Mouse (Mus musculus): ENCODE data around the gene Rab25. TPM values are rescaled to one million over a fixed set of nuclear protein-coding genes. Genes with fewer than 3 reads are reported as not detected.

The Rab25 gene
- polyA plus RNA-seq, 1 experiment from 2014 or later: 3.7 TPM

DNA sequence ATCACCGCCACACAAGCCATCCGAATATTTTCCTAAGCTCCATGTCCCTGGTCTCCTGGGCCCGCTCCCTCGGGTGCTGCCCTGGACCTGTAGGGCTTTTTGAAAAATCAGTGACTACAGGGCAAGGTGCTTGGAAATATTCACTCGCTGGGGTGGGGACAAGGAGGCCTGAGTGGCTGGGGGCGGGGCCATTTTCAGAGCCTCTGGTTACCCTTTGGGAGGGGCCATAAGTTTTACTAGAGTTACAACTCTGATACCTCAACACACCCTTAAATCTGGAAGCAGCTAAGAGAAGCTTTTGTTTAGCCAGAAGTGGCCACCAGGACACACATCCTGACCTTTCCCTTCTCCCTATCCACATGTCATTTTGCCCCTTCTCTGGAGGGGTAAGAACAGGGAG is 11.0 kb downstream of the Rab25 start:
- H3K36me3 ChIP-seq (replicated peaks; ENCODE audit: control insufficient read depth, insufficient read depth, low read depth, low read length): peaks cover 24% of the 10 kb centered on the region
- WGBS: 54% methylated on average over 6 of the region's 6 CpGs
- DNase-seq (ENCODE audit: low spot score) (no peak), ATAC-seq (replicated peaks; ENCODE audit: insufficient number of reproducible peaks, low FRiP score, low TSS enrichment, low read depth) (no peak)
- H3K9me3 ChIP-seq (replicated peaks; ENCODE audit: control insufficient read depth, low read length): no peaks in the 10 kb centered on the region
- H3K9ac ChIP-seq (replicated peaks; ENCODE audit: low read length): peak overlapping the region; percentile 100
- no peak overlapping the region for H3K27ac ChIP-seq (replicated peaks; ENCODE audit: low read depth, low read length)
- H3K4me3 ChIP-seq (ENCODE audit: low read depth, low read length): peak overlapping the region; percentile 88
- H3K4me1 ChIP-seq (ENCODE audit: control insufficient read depth, insufficient read depth, low read length): peaks cover 35% of the 10 kb centered on the region
- H3K27me3 ChIP-seq (ENCODE audit: control insufficient read depth, insufficient read depth, low read length): no peaks in the 10 kb centered on the region
- H3K4me2 ChIP-seq (ENCODE audit: low read depth, low read length): peak overlapping the region; percentile 95

DNA sequence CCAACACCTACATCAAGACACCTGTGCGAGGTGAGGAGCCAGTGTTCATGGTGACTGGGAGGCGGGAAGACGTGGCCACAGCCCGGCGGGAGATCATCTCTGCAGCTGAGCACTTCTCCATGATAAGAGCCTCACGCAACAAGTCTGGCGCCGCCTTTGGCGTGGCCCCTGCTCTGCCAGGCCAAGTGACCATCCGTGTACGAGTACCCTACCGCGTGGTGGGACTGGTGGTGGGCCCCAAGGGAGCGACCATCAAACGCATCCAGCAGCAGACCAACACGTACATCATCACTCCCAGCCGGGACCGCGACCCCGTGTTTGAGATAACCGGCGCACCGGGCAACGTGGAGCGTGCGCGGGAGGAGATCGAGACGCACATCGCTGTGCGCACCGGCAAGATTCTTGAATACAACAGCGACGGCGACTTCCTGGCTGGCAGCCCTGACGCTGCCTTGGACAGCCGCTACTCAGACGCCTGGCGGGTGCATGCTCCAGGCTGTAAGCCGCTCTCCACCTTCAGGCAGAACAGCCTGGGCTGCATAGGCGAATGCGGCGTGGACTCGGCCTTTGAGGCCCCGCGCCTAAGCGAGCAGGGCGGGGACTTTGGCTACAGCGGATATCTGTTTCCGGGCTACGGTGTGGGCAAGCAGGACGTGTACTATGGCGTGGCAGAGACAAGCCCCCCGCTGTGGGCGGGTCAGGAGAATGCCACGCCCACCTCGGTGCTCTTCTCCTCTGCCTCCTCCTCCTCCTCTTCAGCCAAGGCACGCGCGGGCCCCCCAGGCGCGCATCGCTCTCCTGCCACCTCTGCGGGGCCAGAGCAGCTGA is 11.8 kb downstream of the Rab25 start:
- Histone ChIP-seq H3K9me3 (replicated peaks; ENCODE audit: control insufficient read depth, low read length) (no peaks in the 10 kb centered on the region), H3K9ac (replicated peaks; ENCODE audit: low read length) (peak overlapping the region; percentile 100), H3K4me1 (ENCODE audit: control insufficient read depth, insufficient read depth, low read length) (peaks cover 35% of the 10 kb centered on the region), H3K4me3 (ENCODE audit: low read depth, low read length) (peak overlapping the region; percentile 88), H3K36me3 (replicated peaks; ENCODE audit: control insufficient read depth, insufficient read depth, low read depth, low read length) (peaks cover 24% of the 10 kb centered on the region), H3K27me3 (ENCODE audit: control insufficient read depth, insufficient read depth, low read length) (no peaks in the 10 kb centered on the region), H3K4me2 (ENCODE audit: low read depth, low read length) (peak overlapping the region; percentile 95), H3K27ac (replicated peaks; ENCODE audit: low read depth, low read length) (peak overlapping the region; percentile 35; the same call in 1 of the 2 replicates)
- WGBS: 5% methylated on average over 62 of the region's 64 CpGs
- ATAC-seq (replicated peaks; ENCODE audit: insufficient number of reproducible peaks, low FRiP score, low TSS enrichment, low read depth) (peak; percentile 15; the same call in 1 of the 2 replicates), DNase-seq (ENCODE audit: low spot score) (peak; percentile 87)

DNA sequence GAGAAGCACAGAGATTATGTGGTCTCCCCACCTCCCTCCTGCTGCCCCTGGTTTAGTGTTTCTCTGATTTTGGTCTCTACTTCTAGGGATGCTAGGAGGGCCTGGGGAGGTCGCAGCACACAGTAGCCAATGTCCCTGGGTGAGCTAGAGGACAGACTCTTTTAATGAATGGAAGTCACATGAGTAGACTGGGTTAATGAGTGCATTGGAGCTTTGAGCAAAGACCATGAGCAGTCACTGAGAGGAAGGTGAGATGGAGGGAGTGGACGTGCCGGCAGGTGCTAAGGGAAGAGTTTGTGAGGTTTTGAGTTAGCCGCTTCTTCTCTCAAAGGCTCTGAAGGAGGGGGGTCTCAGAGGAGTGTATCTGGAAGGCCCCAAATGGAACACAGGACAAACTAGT is 12.6 kb downstream of the Rab25 start:
- H3K27ac ChIP-seq (replicated peaks; ENCODE audit: low read depth, low read length): 0 out of 2 replicates have a peak overlapping the region, but pooled peaks have one; percentile 21
- peak overlapping the region; percentile 100 for H3K9ac ChIP-seq (replicated peaks; ENCODE audit: low read length)
- H3K4me3 ChIP-seq (ENCODE audit: low read depth, low read length): peak overlapping the region; percentile 88
- peaks cover 23% of the 10 kb centered on the region for H3K36me3 ChIP-seq (replicated peaks; ENCODE audit: control insufficient read depth, insufficient read depth, low read depth, low read length)
- peak overlapping the region; percentile 95 for H3K4me2 ChIP-seq (ENCODE audit: low read depth, low read length)
- no peaks in the 10 kb centered on the region for H3K9me3 ChIP-seq (replicated peaks; ENCODE audit: control insufficient read depth, low read length)
- peaks cover 35% of the 10 kb centered on the region for H3K4me1 ChIP-seq (ENCODE audit: control insufficient read depth, insufficient read depth, low read length)
- ATAC-seq (replicated peaks; ENCODE audit: insufficient number of reproducible peaks, low FRiP score, low TSS enrichment, low read depth) (no peak), DNase-seq (ENCODE audit: low spot score) (no peak)
- no peaks in the 10 kb centered on the region for H3K27me3 ChIP-seq (ENCODE audit: control insufficient read depth, insufficient read depth, low read length)
- WGBS: 34% methylated on average over 4 of the region's 4 CpGs

DNA sequence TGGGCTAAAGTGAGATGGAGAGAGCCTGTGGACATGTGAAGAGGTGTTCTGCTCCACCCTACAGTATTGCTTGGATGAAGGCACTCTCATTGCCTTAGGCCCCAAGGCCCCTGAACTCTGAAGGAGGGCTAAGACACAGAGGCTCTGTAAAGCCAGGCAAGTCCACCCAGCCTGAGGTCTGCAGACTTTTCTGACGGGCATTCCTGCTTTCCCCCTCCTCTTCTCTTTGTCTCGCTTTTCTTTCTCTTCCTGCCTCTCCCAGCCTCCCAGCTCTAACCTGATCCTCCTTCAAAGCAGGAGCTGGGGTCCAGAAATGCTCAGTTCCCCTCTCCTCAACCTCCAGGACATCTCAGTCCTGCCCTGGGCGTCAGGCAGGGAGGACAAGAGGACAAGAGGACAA is 13.1 kb downstream of the Rab25 start:
- ATAC-seq (replicated peaks; ENCODE audit: insufficient number of reproducible peaks, low FRiP score, low TSS enrichment, low read depth) (no peak), DNase-seq (ENCODE audit: low spot score) (no peak)
- Histone ChIP-seq H3K9me3 (replicated peaks; ENCODE audit: control insufficient read depth, low read length) (no peaks in the 10 kb centered on the region), H3K4me3 (ENCODE audit: low read depth, low read length) (peak overlapping the region; percentile 88), H3K27me3 (ENCODE audit: control insufficient read depth, insufficient read depth, low read length) (no peaks in the 10 kb centered on the region), H3K4me2 (ENCODE audit: low read depth, low read length) (peak overlapping the region; percentile 95), H3K27ac (replicated peaks; ENCODE audit: low read depth, low read length) (0 out of 2 replicates have a peak overlapping the region, but pooled peaks have one; percentile 21), H3K36me3 (replicated peaks; ENCODE audit: control insufficient read depth, insufficient read depth, low read depth, low read length) (peaks cover 18% of the 10 kb centered on the region), H3K4me1 (ENCODE audit: control insufficient read depth, insufficient read depth, low read length) (peaks cover 35% of the 10 kb centered on the region), H3K9ac (replicated peaks; ENCODE audit: low read length) (peak overlapping the region; percentile 100)
- WGBS: 14% methylated on average over 3 of the region's 3 CpGs

DNA sequence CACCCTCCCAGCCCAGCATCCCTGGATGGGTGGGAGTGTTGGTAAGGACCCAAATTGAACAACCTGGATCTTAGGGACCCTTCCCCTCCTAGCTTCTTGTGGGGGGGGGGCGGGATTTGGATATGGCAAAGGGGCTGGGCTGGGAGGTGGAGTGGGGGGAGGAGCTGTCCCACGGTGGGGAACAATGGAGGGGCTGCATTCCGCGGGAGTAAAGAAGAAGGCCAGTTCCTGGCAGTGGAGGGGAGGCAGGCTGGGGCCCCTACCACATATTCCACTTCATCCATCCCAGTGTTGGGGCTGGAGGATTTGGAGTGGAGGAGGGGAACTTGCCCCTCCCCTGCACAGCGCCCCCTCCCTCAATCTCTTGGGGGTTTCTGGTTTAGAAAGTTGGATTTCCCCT is 14.4 kb downstream of the Rab25 start:
- Histone ChIP-seq H3K4me2 (ENCODE audit: low read depth, low read length) (peak overlapping the region; percentile 95), H3K27ac (replicated peaks; ENCODE audit: low read depth, low read length) (peak overlapping the region; percentile 97), H3K36me3 (replicated peaks; ENCODE audit: control insufficient read depth, insufficient read depth, low read depth, low read length) (peaks cover 17% of the 10 kb centered on the region), H3K27me3 (ENCODE audit: control insufficient read depth, insufficient read depth, low read length) (no peaks in the 10 kb centered on the region), H3K4me1 (ENCODE audit: control insufficient read depth, insufficient read depth, low read length) (peaks cover 36% of the 10 kb centered on the region), H3K9me3 (replicated peaks; ENCODE audit: control insufficient read depth, low read length) (no peaks in the 10 kb centered on the region), H3K4me3 (ENCODE audit: low read depth, low read length) (peak overlapping the region; percentile 88), H3K9ac (replicated peaks; ENCODE audit: low read length) (peak overlapping the region; percentile 100)
- DNase-seq (ENCODE audit: low spot score) (peak; percentile 49), ATAC-seq (replicated peaks; ENCODE audit: insufficient number of reproducible peaks, low FRiP score, low TSS enrichment, low read depth) (no peak)
- WGBS: 2% methylated on average over 4 of the region's 5 CpGs

DNA sequence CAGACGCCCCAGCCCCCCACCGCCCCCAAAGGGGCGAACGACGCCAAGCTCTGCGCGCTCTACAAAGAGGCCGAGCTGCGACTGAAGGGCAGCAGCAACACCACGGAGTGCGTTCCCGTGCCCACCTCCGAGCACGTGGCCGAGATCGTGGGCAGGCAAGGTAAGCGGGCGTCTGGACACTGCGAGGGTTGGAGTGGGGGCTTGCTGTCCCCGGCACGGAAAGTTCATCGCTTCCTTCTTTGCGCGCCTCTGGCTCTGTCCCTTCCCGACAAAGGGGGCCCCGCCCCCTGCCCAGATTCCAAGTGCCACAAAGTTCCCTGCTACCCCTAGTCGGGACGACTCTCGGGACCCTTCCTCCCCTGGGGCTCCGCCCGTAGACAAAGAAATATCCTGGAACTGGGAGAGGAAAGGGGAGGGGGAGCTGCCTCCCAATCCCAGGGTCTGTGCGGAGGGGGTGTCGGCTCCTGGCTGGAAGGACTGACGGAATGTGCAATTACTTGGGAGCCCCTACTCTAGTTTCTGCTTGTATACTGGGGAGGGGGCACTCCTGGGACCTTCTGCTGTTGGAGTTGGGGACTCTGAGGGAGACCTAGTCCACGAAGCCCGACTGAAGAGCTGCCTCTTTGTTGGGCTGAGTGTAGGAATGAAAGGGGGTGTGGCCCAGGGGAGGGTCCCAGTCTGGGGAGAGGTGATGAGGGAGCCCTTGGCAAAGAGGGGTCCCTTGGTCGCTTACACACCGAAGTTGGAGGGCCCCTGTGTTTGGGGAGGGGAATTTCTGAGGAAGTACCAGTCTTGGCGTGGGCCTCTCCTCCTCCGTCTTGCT is 15.2 kb downstream of the Rab25 start:
- Histone ChIP-seq H3K9ac (replicated peaks; ENCODE audit: low read length) (peak overlapping the region; percentile 100), H3K4me2 (ENCODE audit: low read depth, low read length) (peak overlapping the region; percentile 95), H3K9me3 (replicated peaks; ENCODE audit: control insufficient read depth, low read length) (no peaks in the 10 kb centered on the region), H3K4me3 (ENCODE audit: low read depth, low read length) (peak overlapping the region; percentile 88), H3K27me3 (ENCODE audit: control insufficient read depth, insufficient read depth, low read length) (no peaks in the 10 kb centered on the region), H3K27ac (replicated peaks; ENCODE audit: low read depth, low read length) (peak overlapping the region; percentile 97), H3K36me3 (replicated peaks; ENCODE audit: control insufficient read depth, insufficient read depth, low read depth, low read length) (peaks cover 10% of the 10 kb centered on the region), H3K4me1 (ENCODE audit: control insufficient read depth, insufficient read depth, low read length) (peaks cover 31% of the 10 kb centered on the region)
- under 1% methylated on average over 40 of the region's 40 CpGs for WGBS
- ATAC-seq (replicated peaks; ENCODE audit: insufficient number of reproducible peaks, low FRiP score, low TSS enrichment, low read depth) (peak; percentile 15), DNase-seq (ENCODE audit: low spot score) (peak; percentile 81)

DNA sequence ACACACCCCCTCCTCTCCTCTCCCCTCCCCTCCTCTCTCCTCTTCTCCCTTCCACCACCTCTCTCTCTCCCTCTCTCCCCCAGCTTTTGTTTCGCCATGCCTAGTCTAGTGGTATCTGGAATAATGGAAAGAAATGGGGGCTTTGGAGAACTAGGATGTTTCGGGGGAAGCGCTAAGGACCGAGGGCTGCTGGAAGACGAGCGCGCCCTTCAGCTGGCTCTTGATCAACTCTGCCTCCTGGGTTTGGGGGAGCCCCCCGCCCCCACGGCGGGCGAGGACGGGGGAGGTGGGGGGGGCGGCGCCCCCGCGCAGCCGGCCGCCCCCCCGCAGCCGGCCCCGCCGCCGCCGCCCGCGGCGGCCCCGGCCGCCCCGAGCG is 15.8 kb downstream of the Rab25 start, which contains the start of gene Mex3a:
TSS of gene Mex3a (plus strand) at position 97 of the 376 bp plus-strand sequence.
- Histone ChIP-seq H3K4me1 (ENCODE audit: control insufficient read depth, insufficient read depth, low read length) (peaks cover 36% of the 10 kb centered on the region), H3K4me2 (ENCODE audit: low read depth, low read length) (peak within 1 kb of the TSS; percentile 95), H3K27me3 (ENCODE audit: control insufficient read depth, insufficient read depth, low read length) (no peaks in the 10 kb centered on the region), H3K9me3 (replicated peaks; ENCODE audit: control insufficient read depth, low read length) (no peaks in the 10 kb centered on the region), H3K4me3 (ENCODE audit: low read depth, low read length) (peak within 1 kb of the TSS; percentile 88), H3K36me3 (replicated peaks; ENCODE audit: control insufficient read depth, insufficient read depth, low read depth, low read length) (peaks cover 10% of the 10 kb centered on the region), H3K9ac (replicated peaks; ENCODE audit: low read length) (peak within 1 kb of the TSS; percentile 100), H3K27ac (replicated peaks; ENCODE audit: low read depth, low read length) (peak within 1 kb of the TSS; percentile 97)
- ATAC-seq (replicated peaks; ENCODE audit: insufficient number of reproducible peaks, low FRiP score, low TSS enrichment, low read depth) (no peak), DNase-seq (ENCODE audit: low spot score) (no peak)
- WGBS: 0% methylated on average over 11 of the region's 31 CpGs

Data from embryonic facial prominence, embryonic 11.5 days (tissue).